Mouse (Mus musculus) urinary bladder, adult 2 months (tissue): ENCODE measurements around the gene Gm20403. TPM values are rescaled to one million over a fixed set of nuclear protein-coding genes. Genes with fewer than 3 reads are reported as not detected.
"Not testable (repeated sequence)": the region's sequence is repeated elsewhere in the genome, so short reads cannot be mapped to it uniquely, and the experiment has no call there.

Source experiments
- DNase-seq: peaks from one replicate; pipeline ENCODE4 v3.0.0; 2022; ENCODE audit warnings: low spot score
- polyA plus RNA-seq: library from polyadenylated mRNA; depleted of rRNA; stranded (reverse); fragments of >200 nt; gene quantifications from 2 replicates; pipeline ENCODE4 v1.2.3, GENCODE M21; 2012

The Gm20403 gene
- polyA plus RNA-seq, 1 experiment, result not detected

- DNase-seq, result no peak
Observed at GRCm38 (mm10) chr12:54993246-54994067, 7.1 kb upstream of the Gm20403 start.

GRCm38 (mm10) chr12:54992814-54993213, 6.5 kb upstream of the Gm20403 start:
- DNase-seq, result no peak

GRCm38 (mm10) chr12:54988323-54988850, 2.1 kb upstream of the Gm20403 start:
- no peak for DNase-seq

GRCm38 (mm10) chr12:54987156-54987555, 827 bp upstream of the Gm20403 start:
- DNase-seq, result no peak

GRCm38 (mm10) chr12:54985257-54986051, 875 bp downstream of the Gm20403 start:
- peak; percentile 73 for DNase-seq

- DNase-seq, result peak; percentile 58
Observed at GRCm38 (mm10) chr12:54984701-54985256, 1.6 kb downstream of the Gm20403 start.

- DNase-seq, result no peak
Observed at GRCm38 (mm10) chr12:54982935-54983715, 3.2 kb downstream of the Gm20403 start.

GRCm38 (mm10) chr12:54981962-54982361, 4.4 kb downstream of the Gm20403 start:
- no peak for DNase-seq

GRCm38 (mm10) chr12:54980939-54981338, 5.4 kb downstream of the Gm20403 start:
- DNase-seq, result no peak

GRCm38 (mm10) chr12:54980532-54980931, 5.8 kb downstream of the Gm20403 start:
- DNase-seq, result no peak

GRCm38 (mm10) chr12:54969033-54969432, 17.3 kb downstream of the Gm20403 start:
- DNase-seq, result no peak

GRCm38 (mm10) chr12:54965532-54966160, 20.7 kb downstream of the Gm20403 start:
- no peak for DNase-seq

GRCm38 (mm10) chr12:54959569-54959968, 26.8 kb downstream of the Gm20403 start:
- no peak for DNase-seq

- DNase-seq, result no peak
Observed at GRCm38 (mm10) chr12:54956974-54957373, 29.4 kb downstream of the Gm20403 start.

GRCm38 (mm10) chr12:54956457-54956856, 29.9 kb downstream of the Gm20403 start:
- DNase-seq, result no peak

- DNase-seq, result no peak
Observed at GRCm38 (mm10) chr12:54946116-54946515, 40.2 kb downstream of the Gm20403 start.

- not testable (repeated sequence) for DNase-seq
Observed at GRCm38 (mm10) chr12:54942586-54943157, 43.7 kb downstream of the Gm20403 start.

- DNase-seq, result not testable (repeated sequence)
Observed at GRCm38 (mm10) chr12:54937581-54938343, 48.6 kb downstream of the Gm20403 start.
